Mouse (Mus musculus): ENCODE results near the gene Ces2f. TPM values are rescaled to one million over a fixed set of nuclear protein-coding genes. Genes with fewer than 3 reads are reported as not detected.

The Ces2f gene
- polyA plus RNA-seq, 1 experiment from 2014 or later: not detected

DNA sequence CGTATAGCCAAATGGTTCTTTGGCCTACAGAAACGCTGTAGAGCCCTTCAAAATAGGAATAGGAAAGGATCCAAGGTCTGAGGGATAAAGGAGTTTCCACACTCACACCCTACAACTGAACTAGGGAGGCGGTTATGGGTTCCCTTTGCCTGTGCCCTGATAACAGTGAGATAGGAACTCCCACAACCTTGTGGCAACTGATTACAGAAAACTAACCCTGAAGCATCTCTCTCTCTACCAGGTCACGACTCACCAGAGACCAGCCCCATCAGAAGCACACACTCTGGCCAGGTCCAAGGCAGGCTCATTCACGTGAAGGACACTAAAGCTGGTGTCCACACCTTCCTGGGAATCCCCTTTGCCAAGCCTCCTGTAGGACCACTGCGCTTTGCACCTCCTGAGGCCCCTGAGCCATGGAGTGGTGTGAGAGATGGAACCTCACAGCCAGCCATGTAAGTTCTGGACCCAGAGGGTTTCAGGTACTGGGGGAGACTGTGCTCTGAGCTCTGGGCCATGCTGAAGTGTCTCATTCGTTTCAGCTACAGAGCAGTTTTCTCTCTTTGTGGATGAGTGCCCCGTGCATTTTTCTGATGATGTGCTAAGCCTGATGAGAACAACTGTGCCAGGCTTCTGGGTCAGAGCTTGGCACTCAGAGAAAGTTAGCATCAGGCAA, 15.2 kb downstream of the Ces2f start:
- WGBS: 83% methylated on average over 8 of the region's 8 CpGs
- no peak overlapping the region for H3K4me3 ChIP-seq (replicated peaks; ENCODE audit: low read length)
- H3K27ac ChIP-seq (ENCODE audit: low read length): no peak overlapping the region
- H3K4me1 ChIP-seq (replicated peaks; ENCODE audit: control insufficient read depth, insufficient read depth, low read length): no peaks in the 10 kb centered on the region
- no peaks in the 10 kb centered on the region for H3K27me3 ChIP-seq (replicated peaks; ENCODE audit: control insufficient read depth, insufficient read depth, low read length)
- H3K36me3 ChIP-seq (ENCODE audit: control insufficient read depth, insufficient read depth): no peaks in the 10 kb centered on the region
- H3K9me3 ChIP-seq (ENCODE audit: control insufficient read depth, low read length): no peaks in the 10 kb centered on the region
- H3K4me2 ChIP-seq (ENCODE audit: low read length): no peak overlapping the region
- ATAC-seq: no peak
- no peak overlapping the region for H3K9ac ChIP-seq (replicated peaks; ENCODE audit: low read depth, low read length)

DNA sequence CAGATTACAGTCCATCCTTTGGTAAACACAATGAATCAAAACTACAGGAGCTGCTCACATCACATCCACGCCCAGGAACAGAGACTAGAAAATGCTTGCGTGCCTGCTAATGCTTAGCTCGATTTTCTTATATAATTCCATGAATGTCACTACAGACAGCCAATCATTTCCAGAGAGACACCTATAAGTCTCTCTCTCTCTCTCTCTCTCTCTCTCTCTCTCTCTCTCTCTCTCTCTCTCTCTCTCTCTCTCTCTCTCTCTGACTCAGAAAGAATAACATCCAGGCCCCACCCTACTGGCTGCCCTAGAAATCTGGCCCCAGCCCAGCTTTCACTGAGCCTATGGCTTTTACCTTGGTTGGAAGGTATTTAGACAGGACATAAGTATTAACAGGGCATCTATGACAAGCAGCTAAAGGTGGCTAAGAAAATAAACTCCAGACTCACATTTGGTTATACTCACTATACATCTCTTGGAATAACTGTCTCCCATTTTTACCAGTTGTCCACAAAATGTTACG, 16.3 kb downstream of the Ces2f start:
- Histone ChIP-seq H3K4me2 (ENCODE audit: low read length) (no peak overlapping the region), H3K36me3 (ENCODE audit: control insufficient read depth, insufficient read depth) (no peaks in the 10 kb centered on the region), H3K4me1 (replicated peaks; ENCODE audit: control insufficient read depth, insufficient read depth, low read length) (no peaks in the 10 kb centered on the region), H3K4me3 (replicated peaks; ENCODE audit: low read length) (no peak overlapping the region), H3K27me3 (replicated peaks; ENCODE audit: control insufficient read depth, insufficient read depth, low read length) (no peaks in the 10 kb centered on the region), H3K27ac (ENCODE audit: low read length) (no peak overlapping the region), H3K9me3 (ENCODE audit: control insufficient read depth, low read length) (no peaks in the 10 kb centered on the region), H3K9ac (replicated peaks; ENCODE audit: low read depth, low read length) (no peak overlapping the region)
- WGBS: 89% methylated on average over 4 of the region's 4 CpGs
- ATAC-seq: no peak

DNA sequence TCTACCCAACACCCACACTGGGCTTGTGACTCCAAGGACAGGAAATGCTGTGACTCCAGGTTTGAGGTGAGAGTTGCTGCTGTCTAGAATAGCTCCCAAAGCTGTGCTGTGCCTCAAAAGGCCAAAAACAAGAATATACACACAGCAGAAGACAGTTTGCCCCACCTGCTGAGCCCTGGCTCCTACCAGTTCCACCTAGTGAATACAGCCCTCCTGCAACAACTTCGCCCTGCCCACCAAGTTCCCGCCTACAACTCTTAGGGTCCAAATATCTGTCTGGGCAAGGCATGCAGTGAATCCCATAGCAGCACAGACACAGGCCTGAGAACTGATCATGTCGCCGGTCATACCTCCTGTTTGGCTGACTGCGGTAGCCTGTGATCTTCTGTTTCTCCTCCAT, 37.0 kb downstream of the Ces2f start:
- Histone ChIP-seq H3K9ac (replicated peaks; ENCODE audit: low read depth, low read length) (no peak overlapping the region), H3K27me3 (replicated peaks; ENCODE audit: control insufficient read depth, insufficient read depth, low read length) (no peaks in the 10 kb centered on the region), H3K27ac (ENCODE audit: low read length) (no peak overlapping the region), H3K9me3 (ENCODE audit: control insufficient read depth, low read length) (peaks cover 6% of the 10 kb centered on the region; the same call in 1 of the 2 replicates), H3K4me3 (replicated peaks; ENCODE audit: low read length) (no peak overlapping the region), H3K4me2 (ENCODE audit: low read length) (no peak overlapping the region), H3K36me3 (ENCODE audit: control insufficient read depth, insufficient read depth) (no peaks in the 10 kb centered on the region), H3K4me1 (replicated peaks; ENCODE audit: control insufficient read depth, insufficient read depth, low read length) (no peaks in the 10 kb centered on the region)
- no peak for ATAC-seq
- WGBS: 88% methylated on average over 5 of the region's 5 CpGs

DNA sequence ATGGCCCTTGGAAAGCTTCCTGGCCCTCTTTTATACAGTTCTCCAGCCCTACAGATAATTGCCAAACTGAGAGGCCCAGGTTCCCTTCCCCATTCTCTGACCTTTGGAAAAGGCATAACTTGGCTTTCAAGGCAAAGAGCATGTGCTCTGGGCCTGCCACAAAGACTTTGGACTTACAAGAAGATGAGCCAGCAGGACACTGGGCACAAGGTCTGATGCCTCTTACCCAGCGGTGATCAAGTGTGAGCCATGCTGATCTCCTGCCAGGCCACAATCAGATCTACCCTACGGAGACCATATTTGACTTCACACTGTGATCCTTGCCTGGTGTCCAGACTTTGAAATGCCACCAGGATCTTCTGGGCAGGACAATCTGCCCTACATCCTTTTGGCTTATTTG, 37.8 kb downstream of the Ces2f start:
- Histone ChIP-seq H3K9me3 (ENCODE audit: control insufficient read depth, low read length) (peaks cover 6% of the 10 kb centered on the region; the same call in 1 of the 2 replicates), H3K4me2 (ENCODE audit: low read length) (no peak overlapping the region), H3K27ac (ENCODE audit: low read length) (no peak overlapping the region), H3K4me1 (replicated peaks; ENCODE audit: control insufficient read depth, insufficient read depth, low read length) (no peaks in the 10 kb centered on the region), H3K4me3 (replicated peaks; ENCODE audit: low read length) (no peak overlapping the region), H3K36me3 (ENCODE audit: control insufficient read depth, insufficient read depth) (no peaks in the 10 kb centered on the region), H3K9ac (replicated peaks; ENCODE audit: low read depth, low read length) (no peak overlapping the region), H3K27me3 (replicated peaks; ENCODE audit: control insufficient read depth, insufficient read depth, low read length) (no peaks in the 10 kb centered on the region)
- ATAC-seq: no peak
- WGBS: 92% methylated on average over 2 of the region's 2 CpGs

DNA sequence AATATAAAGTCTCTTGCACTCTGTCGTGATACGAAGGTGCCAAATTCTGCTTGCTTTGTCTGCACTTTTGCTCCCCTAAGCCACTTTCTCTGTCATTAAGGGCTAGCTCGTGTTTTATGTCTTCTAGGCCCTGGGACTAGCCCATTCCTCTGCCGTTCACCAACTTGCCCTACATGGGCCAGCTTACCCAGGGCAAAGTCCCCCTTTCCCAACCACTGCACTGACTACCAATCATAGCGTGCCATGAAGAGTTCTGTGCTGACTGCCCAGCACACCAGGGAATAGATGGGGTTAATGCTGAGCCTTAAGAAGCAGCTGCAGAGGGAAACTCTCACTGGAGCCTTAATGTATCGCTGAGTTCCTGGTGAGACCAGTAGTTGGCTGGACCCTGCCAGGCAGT, 51.0 kb downstream of the Ces2f start:
- no peak overlapping the region for H3K9ac ChIP-seq (replicated peaks; ENCODE audit: low read depth, low read length)
- H3K4me1 ChIP-seq (replicated peaks; ENCODE audit: control insufficient read depth, insufficient read depth, low read length): no peaks in the 10 kb centered on the region
- H3K36me3 ChIP-seq (ENCODE audit: control insufficient read depth, insufficient read depth): no peaks in the 10 kb centered on the region
- H3K9me3 ChIP-seq (ENCODE audit: control insufficient read depth, low read length): no peaks in the 10 kb centered on the region
- no peak overlapping the region for H3K4me3 ChIP-seq (replicated peaks; ENCODE audit: low read length)
- WGBS: 79% methylated on average over 6 of the region's 6 CpGs
- H3K27ac ChIP-seq (ENCODE audit: low read length): no peak overlapping the region
- H3K27me3 ChIP-seq (replicated peaks; ENCODE audit: control insufficient read depth, insufficient read depth, low read length): no peaks in the 10 kb centered on the region
- ATAC-seq: no peak
- no peak overlapping the region for H3K4me2 ChIP-seq (ENCODE audit: low read length)

DNA sequence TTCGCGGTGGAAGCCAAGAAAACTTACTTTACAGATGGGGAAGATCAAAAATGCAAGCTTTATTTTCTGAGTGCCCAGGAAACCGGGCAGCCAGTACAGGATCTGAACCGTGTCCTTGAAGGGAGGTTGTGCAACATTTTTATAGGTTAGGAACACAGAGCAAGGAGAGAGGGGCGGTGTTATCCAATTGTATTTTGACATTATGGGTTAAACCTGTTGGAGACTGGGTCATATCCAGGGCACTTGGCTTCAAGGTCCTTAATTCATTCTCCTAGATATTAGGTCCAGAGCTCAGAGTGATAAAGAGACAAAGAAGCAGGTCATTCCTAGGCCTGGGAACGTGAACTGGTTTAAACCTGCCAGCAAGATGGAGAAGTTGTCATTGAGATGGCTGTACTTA, 52.0 kb downstream of the Ces2f start:
- Histone ChIP-seq H3K36me3 (ENCODE audit: control insufficient read depth, insufficient read depth) (no peaks in the 10 kb centered on the region), H3K27me3 (replicated peaks; ENCODE audit: control insufficient read depth, insufficient read depth, low read length) (no peaks in the 10 kb centered on the region), H3K4me2 (ENCODE audit: low read length) (no peak overlapping the region), H3K27ac (ENCODE audit: low read length) (no peak overlapping the region), H3K4me3 (replicated peaks; ENCODE audit: low read length) (no peak overlapping the region), H3K9me3 (ENCODE audit: control insufficient read depth, low read length) (no peaks in the 10 kb centered on the region), H3K4me1 (replicated peaks; ENCODE audit: control insufficient read depth, insufficient read depth, low read length) (no peaks in the 10 kb centered on the region), H3K9ac (replicated peaks; ENCODE audit: low read depth, low read length) (no peak overlapping the region)
- WGBS: 86% methylated on average over 6 of the region's 6 CpGs
- no peak for ATAC-seq

DNA sequence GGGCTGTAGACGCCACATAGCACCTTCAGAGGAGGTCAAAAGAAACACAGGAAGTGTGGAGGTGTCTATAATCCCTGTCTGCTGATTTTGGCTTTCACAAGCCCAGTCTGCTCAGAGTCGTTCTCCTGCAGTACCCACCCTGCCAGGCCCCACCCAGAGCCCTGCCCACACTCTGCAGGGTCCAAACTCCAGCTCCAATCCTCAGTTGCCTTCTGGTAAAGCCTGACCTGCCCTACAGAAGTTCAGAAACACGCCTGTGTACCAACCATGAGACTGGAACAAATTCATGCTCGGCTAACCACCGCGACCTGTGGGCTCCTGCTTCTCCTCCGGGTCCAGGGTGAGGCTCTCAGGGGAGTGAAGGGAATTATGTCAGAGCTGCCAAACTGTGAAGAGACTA, 53.4 kb downstream of the Ces2f start, which contains the start of gene Ces2h:
TSS of gene Ces2h (plus strand) at position 268 of the 400 bp plus-strand sequence.
- no peaks in the 10 kb centered on the region for H3K36me3 ChIP-seq (ENCODE audit: control insufficient read depth, insufficient read depth)
- no peak within 1 kb of the TSS for H3K4me2 ChIP-seq (ENCODE audit: low read length)
- H3K4me3 ChIP-seq (replicated peaks; ENCODE audit: low read length): no peak within 1 kb of the TSS
- H3K9me3 ChIP-seq (ENCODE audit: control insufficient read depth, low read length): no peaks in the 10 kb centered on the region
- no peak for ATAC-seq
- H3K27ac ChIP-seq (ENCODE audit: low read length): no peak within 1 kb of the TSS
- WGBS: 83% methylated on average over 7 of the region's 7 CpGs
- no peak within 1 kb of the TSS for H3K9ac ChIP-seq (replicated peaks; ENCODE audit: low read depth, low read length)
- no peaks in the 10 kb centered on the region for H3K4me1 ChIP-seq (replicated peaks; ENCODE audit: control insufficient read depth, insufficient read depth, low read length)
- H3K27me3 ChIP-seq (replicated peaks; ENCODE audit: control insufficient read depth, insufficient read depth, low read length): no peaks in the 10 kb centered on the region

Other genes with a start within 250 kb of the Ces2f start
- not detected in 2 replicates for gene Ces2a, start 213.4 kb upstream of the Ces2f start, polyA plus RNA-seq (2015; fragmentation: Nextera tagmentation; extraction: Ambion mirVana)
- gene Ces2b, start 115.8 kb upstream of the Ces2f start, polyA plus RNA-seq (2015; fragmentation: Nextera tagmentation; extraction: Ambion mirVana): 0.36 and 0.44 TPM in 2 replicates
- not detected in 2 replicates for gene Ces2c, start 100.3 kb upstream of the Ces2f start, polyA plus RNA-seq (2015; fragmentation: Nextera tagmentation; extraction: Ambion mirVana)
- gene Ces2e, start 21.1 kb upstream of the Ces2f start, polyA plus RNA-seq (2015; fragmentation: Nextera tagmentation; extraction: Ambion mirVana): not detected in 2 replicates
- gene Ces2g, start 14.4 kb downstream of the Ces2f start, polyA plus RNA-seq (2015; fragmentation: Nextera tagmentation; extraction: Ambion mirVana): 0.16 TPM in 1 of 2 replicates, not detected in the other
- gene Ces2h, start 53.5 kb downstream of the Ces2f start, polyA plus RNA-seq (2015; fragmentation: Nextera tagmentation; extraction: Ambion mirVana): not detected in 2 replicates
- not detected in 2 replicates for gene Ces3a, start 101.2 kb downstream of the Ces2f start, polyA plus RNA-seq (2015; fragmentation: Nextera tagmentation; extraction: Ambion mirVana)
- not detected in 2 replicates for gene Ces3b, start 136.4 kb downstream of the Ces2f start, polyA plus RNA-seq (2015; fragmentation: Nextera tagmentation; extraction: Ambion mirVana)
- 0.11 and 0.29 TPM in 2 replicates for gene Ces4a, start 184.4 kb downstream of the Ces2f start, polyA plus RNA-seq (2015; fragmentation: Nextera tagmentation; extraction: Ambion mirVana)
- 34.2 and 40.1 TPM in 2 replicates for gene Cbfb, start 223.3 kb downstream of the Ces2f start, polyA plus RNA-seq (2015; fragmentation: Nextera tagmentation; extraction: Ambion mirVana)

All from forebrain, embryonic 16.5 days (tissue).